Mouse (Mus musculus): ENCODE measurements at regions not wholly inside any gene's neighbourhood (a gene's known extent, or its start where the extent isn't known, plus 50 kb on each side); places are given as distances from the start of the nearest gene placed in this dataset.

DNA sequence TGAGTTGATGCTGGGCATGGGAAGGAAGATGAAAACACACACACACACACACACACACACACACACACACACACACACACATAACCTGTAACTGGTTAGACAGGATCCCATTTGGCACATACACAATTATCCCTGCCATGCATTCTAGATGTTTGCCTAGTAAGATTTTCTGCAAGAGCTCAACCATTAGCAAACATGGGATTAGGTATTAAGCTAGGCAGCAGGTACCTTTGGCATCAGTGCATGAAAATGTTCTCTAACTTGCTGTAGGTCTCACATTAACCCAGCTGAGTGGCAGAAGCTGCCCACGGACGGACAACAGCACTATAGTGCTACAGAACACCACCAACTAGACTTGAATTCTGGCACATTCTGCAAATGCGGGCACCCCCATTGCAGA lies 413.8 kb upstream of the Tmpo start:
- 56% methylated on average over 3 of the region's 3 CpGs for WGBS (ENCODE audit: insufficient replicate concordance)
- ATAC-seq (ENCODE audit: low read depth) = no peak

DNA sequence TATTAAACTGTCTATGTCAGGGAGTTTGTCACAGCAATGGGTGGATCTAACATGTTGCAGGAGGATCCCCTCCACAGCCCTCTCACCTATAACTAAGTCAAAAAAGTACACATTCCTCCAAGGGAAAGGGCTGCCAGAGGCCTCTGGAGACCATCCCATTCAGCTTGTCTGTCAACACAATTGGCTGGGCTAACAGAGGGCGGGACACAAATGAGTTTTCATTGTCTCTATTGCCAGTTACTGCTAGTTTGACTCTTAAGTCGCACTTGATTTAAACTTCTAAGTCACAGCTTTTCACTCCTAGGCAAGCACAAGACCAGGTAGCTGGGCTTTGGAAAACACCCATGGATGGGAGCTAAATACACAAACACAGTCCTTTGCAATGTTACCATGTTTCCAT lies 412.3 kb upstream of the Tmpo start:
- H3K4me3 ChIP-seq (ENCODE audit: low read depth, low read length) = no peak overlapping the region
- H3K27me3 ChIP-seq (ENCODE audit: control insufficient read depth, insufficient read depth, low read depth, low read length) = no peaks in the 10 kb centered on the region
- H3K4me1 ChIP-seq (ENCODE audit: control insufficient read depth, low read depth, low read length) = no peaks in the 10 kb centered on the region
- H3K9me3 ChIP-seq (replicated peaks; ENCODE audit: control insufficient read depth, low read length) = no peaks in the 10 kb centered on the region
- no peak overlapping the region for H3K4me2 ChIP-seq (ENCODE audit: low read depth, low read length)
- 57% methylated on average over 2 of the region's 2 CpGs for WGBS (ENCODE audit: insufficient replicate concordance)
- H3K27ac ChIP-seq (ENCODE audit: low read length) = no peak overlapping the region
- no peak for ATAC-seq (ENCODE audit: low read depth)
- no peak overlapping the region for H3K9ac ChIP-seq (ENCODE audit: low read depth, low read length)
- no peaks in the 10 kb centered on the region for H3K36me3 ChIP-seq (ENCODE audit: control insufficient read depth, insufficient read depth)

More for the DNA sequence above, 413.8 kb upstream of the Tmpo start:
- H3K9ac ChIP-seq (ENCODE audit: low read depth, low read length) = no peak overlapping the region
- no peak overlapping the region for H3K4me3 ChIP-seq (ENCODE audit: low read depth, low read length)
- H3K27ac ChIP-seq (ENCODE audit: low read length) = no peak overlapping the region
- no peaks in the 10 kb centered on the region for H3K9me3 ChIP-seq (replicated peaks; ENCODE audit: control insufficient read depth, low read length)
- no peak overlapping the region for H3K4me2 ChIP-seq (ENCODE audit: low read depth, low read length)
- H3K27me3 ChIP-seq (ENCODE audit: control insufficient read depth, insufficient read depth, low read depth, low read length) = no peaks in the 10 kb centered on the region
- no peaks in the 10 kb centered on the region for H3K36me3 ChIP-seq (ENCODE audit: control insufficient read depth, insufficient read depth)
- no peaks in the 10 kb centered on the region for H3K4me1 ChIP-seq (ENCODE audit: control insufficient read depth, low read depth, low read length)

DNA sequence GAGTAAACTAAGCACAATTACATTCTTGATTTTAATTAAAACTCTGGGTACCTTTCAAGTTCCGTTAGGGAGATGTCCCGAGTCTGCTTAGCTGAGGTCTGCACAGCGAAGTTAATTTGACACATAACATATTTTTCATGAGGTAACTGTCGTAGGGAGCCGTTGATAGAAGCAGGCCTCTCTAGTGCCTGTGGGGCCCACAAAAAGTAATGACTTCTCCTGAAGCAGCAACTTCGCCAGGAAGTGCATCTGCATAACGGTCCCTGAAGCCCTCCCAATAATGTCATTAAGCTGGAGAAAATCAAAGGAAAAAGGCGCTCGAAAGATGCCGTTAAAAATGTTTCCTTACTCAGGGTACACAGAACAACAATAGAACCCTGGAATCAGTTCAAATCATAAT lies 410.7 kb upstream of the Tmpo start:
- no peak overlapping the region for H3K27ac ChIP-seq (ENCODE audit: low read length)
- no peaks in the 10 kb centered on the region for H3K36me3 ChIP-seq (ENCODE audit: control insufficient read depth, insufficient read depth)
- no peak overlapping the region for H3K4me2 ChIP-seq (ENCODE audit: low read depth, low read length)
- no peak overlapping the region for H3K9ac ChIP-seq (ENCODE audit: low read depth, low read length)
- no peak overlapping the region for H3K4me3 ChIP-seq (ENCODE audit: low read depth, low read length)
- no peaks in the 10 kb centered on the region for H3K27me3 ChIP-seq (ENCODE audit: control insufficient read depth, insufficient read depth, low read depth, low read length)
- H3K4me1 ChIP-seq (ENCODE audit: control insufficient read depth, low read depth, low read length) = no peaks in the 10 kb centered on the region
- 55% methylated on average over 10 of the region's 10 CpGs for WGBS (ENCODE audit: insufficient replicate concordance)
- no peak for ATAC-seq (ENCODE audit: low read depth)
- no peaks in the 10 kb centered on the region for H3K9me3 ChIP-seq (replicated peaks; ENCODE audit: control insufficient read depth, low read length)

DNA sequence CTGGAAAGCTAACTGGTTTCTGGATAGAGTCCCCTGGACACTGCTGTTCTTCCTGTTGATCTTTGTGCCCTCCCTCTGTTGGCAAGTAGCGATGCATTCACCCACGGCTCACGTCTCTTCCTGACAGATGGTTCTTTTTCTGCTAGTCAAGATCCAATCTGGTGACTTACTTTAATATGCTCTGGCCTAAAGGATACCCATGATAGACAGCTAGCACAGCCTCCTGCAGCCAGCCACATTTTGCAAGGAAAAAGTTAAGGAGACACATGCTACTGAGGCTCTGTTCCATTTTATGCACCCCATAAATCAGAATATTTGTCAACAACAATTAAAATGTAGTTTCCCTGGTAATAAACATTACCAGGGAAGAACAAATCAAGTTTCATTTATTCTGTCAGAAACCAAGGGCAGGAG lies 410.3 kb upstream of the Tmpo start:
- Histone ChIP-seq H3K27me3 (ENCODE audit: control insufficient read depth, insufficient read depth, low read depth, low read length) (no peaks in the 10 kb centered on the region), H3K27ac (ENCODE audit: low read length) (no peak overlapping the region), H3K36me3 (ENCODE audit: control insufficient read depth, insufficient read depth) (no peaks in the 10 kb centered on the region), H3K4me3 (ENCODE audit: low read depth, low read length) (no peak overlapping the region), H3K9ac (ENCODE audit: low read depth, low read length) (no peak overlapping the region), H3K4me2 (ENCODE audit: low read depth, low read length) (no peak overlapping the region), H3K4me1 (ENCODE audit: control insufficient read depth, low read depth, low read length) (no peaks in the 10 kb centered on the region), H3K9me3 (replicated peaks; ENCODE audit: control insufficient read depth, low read length) (no peaks in the 10 kb centered on the region)
- no peak for ATAC-seq (ENCODE audit: low read depth)
- 56% methylated on average over 3 of the region's 3 CpGs for WGBS (ENCODE audit: insufficient replicate concordance)

DNA sequence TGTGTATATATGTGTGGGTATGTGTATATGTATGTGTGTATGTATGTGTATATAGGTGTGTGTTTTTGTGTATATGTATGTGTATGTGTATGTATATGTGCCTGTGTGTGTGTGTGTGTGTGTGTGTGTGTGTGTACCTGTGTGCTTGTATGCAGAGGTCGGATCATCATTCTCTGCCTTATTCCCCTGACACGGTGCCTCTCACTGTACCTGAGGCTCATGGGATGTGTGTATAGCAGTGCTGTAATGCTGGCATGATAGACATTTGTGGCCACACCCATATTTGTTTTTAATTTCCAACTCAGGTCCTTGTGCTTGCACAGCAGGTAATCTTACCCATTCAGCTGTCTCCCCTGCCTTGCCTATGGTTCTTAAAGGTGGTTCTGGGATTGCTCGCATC lies 402.1 kb upstream of the Tmpo start:
- no peak for ATAC-seq (ENCODE audit: low read depth)
- Histone ChIP-seq H3K36me3 (ENCODE audit: control insufficient read depth, insufficient read depth) (no peaks in the 10 kb centered on the region), H3K4me3 (ENCODE audit: low read depth, low read length) (no peak overlapping the region), H3K4me1 (ENCODE audit: control insufficient read depth, low read depth, low read length) (no peaks in the 10 kb centered on the region), H3K9me3 (replicated peaks; ENCODE audit: control insufficient read depth, low read length) (no peaks in the 10 kb centered on the region; the same call in 1 of the 2 replicates), H3K27ac (ENCODE audit: low read length) (no peak overlapping the region), H3K27me3 (ENCODE audit: control insufficient read depth, insufficient read depth, low read depth, low read length) (no peaks in the 10 kb centered on the region), H3K9ac (ENCODE audit: low read depth, low read length) (no peak overlapping the region), H3K4me2 (ENCODE audit: low read depth, low read length) (no peak overlapping the region)
- WGBS (ENCODE audit: insufficient replicate concordance) = 68% methylated on average over 3 of the region's 3 CpGs

DNA sequence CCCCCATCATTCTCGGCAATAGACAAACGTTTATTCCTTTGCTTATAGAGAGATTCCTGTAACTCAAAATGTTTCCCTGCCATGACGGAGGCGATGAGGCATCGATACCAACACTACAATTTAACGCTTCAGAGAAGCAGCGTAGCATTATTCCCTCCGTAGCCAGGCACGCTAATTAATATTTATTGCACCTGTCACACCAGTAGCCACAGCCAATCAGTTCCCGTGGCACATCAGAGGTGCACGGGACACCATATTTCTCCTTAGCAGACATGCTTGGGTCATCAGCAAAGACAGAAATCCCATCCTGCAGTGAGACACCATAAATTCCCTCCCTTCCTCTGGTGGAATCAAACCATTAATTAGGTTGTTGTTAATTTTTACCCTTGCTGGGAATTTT lies 399.8 kb upstream of the Tmpo start:
- no peak for ATAC-seq (ENCODE audit: low read depth)
- H3K9ac ChIP-seq (ENCODE audit: low read depth, low read length) = no peak overlapping the region
- no peaks in the 10 kb centered on the region for H3K4me1 ChIP-seq (ENCODE audit: control insufficient read depth, low read depth, low read length)
- H3K36me3 ChIP-seq (ENCODE audit: control insufficient read depth, insufficient read depth) = no peaks in the 10 kb centered on the region
- H3K4me3 ChIP-seq (ENCODE audit: low read depth, low read length) = no peak overlapping the region
- no peaks in the 10 kb centered on the region for H3K27me3 ChIP-seq (ENCODE audit: control insufficient read depth, insufficient read depth, low read depth, low read length)
- no peak overlapping the region for H3K27ac ChIP-seq (ENCODE audit: low read length)
- WGBS (ENCODE audit: insufficient replicate concordance) = 64% methylated on average over 11 of the region's 11 CpGs
- H3K4me2 ChIP-seq (ENCODE audit: low read depth, low read length) = no peak overlapping the region
- no peaks in the 10 kb centered on the region; the same call in 1 of the 2 replicates for H3K9me3 ChIP-seq (replicated peaks; ENCODE audit: control insufficient read depth, low read length)

DNA sequence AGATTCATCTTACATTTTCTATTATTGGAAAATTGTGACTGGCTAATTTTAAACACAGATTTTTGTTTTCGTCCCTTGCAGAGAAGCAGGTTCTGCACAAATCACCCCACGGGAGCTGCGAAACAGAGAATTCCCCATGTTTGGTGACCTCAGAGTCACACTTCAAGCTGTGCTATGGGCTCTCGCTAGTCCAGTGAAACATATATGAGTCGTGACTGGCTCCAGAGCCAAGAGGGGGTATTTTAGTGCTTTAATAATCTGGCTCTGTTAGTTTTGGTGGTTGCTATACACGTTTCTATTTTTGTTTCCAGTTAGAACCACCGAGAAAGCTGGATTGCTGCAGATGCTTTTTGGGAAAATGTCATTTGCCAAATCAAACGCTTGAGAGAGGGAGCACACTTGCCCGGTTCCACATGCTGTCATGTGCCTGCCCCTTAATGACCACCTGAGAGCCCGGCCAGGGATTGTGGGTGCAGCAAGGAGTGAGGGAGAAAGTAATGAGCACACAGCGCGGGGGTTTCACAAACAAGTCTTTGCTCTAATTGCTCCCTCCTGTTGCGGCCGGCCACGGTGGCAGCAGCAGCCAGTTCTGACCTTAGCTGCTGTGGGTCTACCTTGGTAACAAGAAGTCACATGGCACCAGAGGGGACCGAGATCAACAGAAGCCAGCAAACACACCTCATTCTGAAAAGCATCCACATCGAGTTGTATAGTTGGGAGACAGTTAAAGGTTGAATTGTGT lies 394.4 kb upstream of the Tmpo start:
- Histone ChIP-seq H3K9ac (ENCODE audit: low read depth, low read length) (no peak overlapping the region), H3K27ac (ENCODE audit: low read length) (no peak overlapping the region), H3K4me1 (ENCODE audit: control insufficient read depth, low read depth, low read length) (no peaks in the 10 kb centered on the region), H3K4me2 (ENCODE audit: low read depth, low read length) (no peak overlapping the region), H3K27me3 (ENCODE audit: control insufficient read depth, insufficient read depth, low read depth, low read length) (no peaks in the 10 kb centered on the region), H3K36me3 (ENCODE audit: control insufficient read depth, insufficient read depth) (no peaks in the 10 kb centered on the region), H3K4me3 (ENCODE audit: low read depth, low read length) (no peak overlapping the region), H3K9me3 (replicated peaks; ENCODE audit: control insufficient read depth, low read length) (no peaks in the 10 kb centered on the region; the same call in 1 of the 2 replicates)
- WGBS (ENCODE audit: insufficient replicate concordance) = 62% methylated on average over 17 of the region's 17 CpGs
- ATAC-seq (ENCODE audit: low read depth) = no peak

DNA sequence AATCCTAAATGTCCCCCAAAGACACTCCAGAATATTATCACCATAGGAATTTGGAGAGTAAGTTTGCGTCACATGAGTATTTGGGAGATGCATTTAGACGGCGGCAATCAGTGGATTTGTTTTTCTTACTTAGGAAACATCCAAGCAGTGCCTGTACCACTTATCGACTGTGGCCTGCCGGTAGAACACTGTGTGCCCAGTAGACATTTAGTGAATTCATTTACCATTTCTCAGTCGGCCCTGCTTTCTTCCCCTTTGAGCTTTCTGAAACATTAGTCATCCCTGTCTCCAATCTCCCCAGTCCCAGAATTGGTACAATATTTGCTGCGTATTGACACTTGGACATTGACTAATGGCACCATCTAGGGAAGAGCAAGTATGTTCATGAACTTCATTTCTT lies 391.7 kb upstream of the Tmpo start:
- no peak for ATAC-seq (ENCODE audit: low read depth)
- no peaks in the 10 kb centered on the region for H3K4me1 ChIP-seq (ENCODE audit: control insufficient read depth, low read depth, low read length)
- H3K4me3 ChIP-seq (ENCODE audit: low read depth, low read length) = no peak overlapping the region
- no peaks in the 10 kb centered on the region for H3K36me3 ChIP-seq (ENCODE audit: control insufficient read depth, insufficient read depth)
- H3K4me2 ChIP-seq (ENCODE audit: low read depth, low read length) = no peak overlapping the region
- WGBS (ENCODE audit: insufficient replicate concordance) = 72% methylated on average over 7 of the region's 7 CpGs
- H3K9me3 ChIP-seq (replicated peaks; ENCODE audit: control insufficient read depth, low read length) = no peaks in the 10 kb centered on the region; the same call in 1 of the 2 replicates
- no peak overlapping the region for H3K9ac ChIP-seq (ENCODE audit: low read depth, low read length)
- no peak overlapping the region for H3K27ac ChIP-seq (ENCODE audit: low read length)
- no peaks in the 10 kb centered on the region for H3K27me3 ChIP-seq (ENCODE audit: control insufficient read depth, insufficient read depth, low read depth, low read length)

DNA sequence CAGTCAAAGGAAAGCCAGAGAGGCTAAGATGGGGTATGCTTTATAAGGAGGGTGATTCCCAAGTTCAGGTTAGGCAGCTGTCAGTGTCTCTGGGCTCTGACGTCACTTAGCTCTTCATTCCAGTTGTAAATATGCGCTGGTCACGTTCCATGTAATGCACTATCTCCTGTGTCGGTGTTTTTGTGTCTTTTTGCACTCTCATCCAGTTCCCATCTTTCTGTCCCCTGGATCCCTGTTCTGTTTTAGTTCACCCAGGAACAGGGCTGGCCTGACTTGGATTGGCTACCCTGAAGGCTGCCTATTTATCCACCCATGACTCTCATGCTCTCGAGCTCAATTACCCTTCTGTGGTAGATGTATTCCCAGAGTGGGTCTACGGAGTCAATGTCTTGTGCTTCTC lies 387.9 kb upstream of the Tmpo start:
- no peak for ATAC-seq (ENCODE audit: low read depth)
- no peaks in the 10 kb centered on the region for H3K9me3 ChIP-seq (replicated peaks; ENCODE audit: control insufficient read depth, low read length)
- H3K9ac ChIP-seq (ENCODE audit: low read depth, low read length) = no peak overlapping the region
- H3K4me1 ChIP-seq (ENCODE audit: control insufficient read depth, low read depth, low read length) = no peaks in the 10 kb centered on the region
- H3K4me2 ChIP-seq (ENCODE audit: low read depth, low read length) = no peak overlapping the region
- WGBS (ENCODE audit: insufficient replicate concordance) = 71% methylated on average over 6 of the region's 6 CpGs
- H3K4me3 ChIP-seq (ENCODE audit: low read depth, low read length) = no peak overlapping the region
- no peaks in the 10 kb centered on the region for H3K36me3 ChIP-seq (ENCODE audit: control insufficient read depth, insufficient read depth)
- H3K27me3 ChIP-seq (ENCODE audit: control insufficient read depth, insufficient read depth, low read depth, low read length) = no peaks in the 10 kb centered on the region
- no peak overlapping the region for H3K27ac ChIP-seq (ENCODE audit: low read length)
